Mouse (Mus musculus): Measurements from ENCODE around the gene Tmem121.
"Not testable (repeated sequence)": the region's sequence is repeated elsewhere in the genome, so short reads cannot be mapped to it uniquely, and the experiment has no call there.

Gene Tmem121

GRCm38 (mm10) chr12:113187584-113188295 is 2.0 kb downstream of the Tmem121 start:
- DNase-seq (ENCODE audit: low spot score in 2 of 2): peak; percentile 92 to 96

- no peak for DNase-seq (ENCODE audit: low spot score in 2 of 2)
Observed at GRCm38 (mm10) chr12:113188349-113189055, 2.8 kb downstream of the Tmem121 start.

- DNase-seq (ENCODE audit: low spot score in 2 of 2): no peak
Observed at GRCm38 (mm10) chr12:113193423-113193822, 7.7 kb downstream of the Tmem121 start.

- DNase-seq (ENCODE audit: low spot score in 2 of 2): not testable (repeated sequence)
Observed at GRCm38 (mm10) chr12:113199132-113199531, 13.4 kb downstream of the Tmem121 start.

- DNase-seq (ENCODE audit: low spot score in 2 of 2): no peak
Observed at GRCm38 (mm10) chr12:113201301-113201700, 15.6 kb downstream of the Tmem121 start.

GRCm38 (mm10) chr12:113202008-113202407 is 16.3 kb downstream of the Tmem121 start:
- no peak for DNase-seq (ENCODE audit: low spot score in 2 of 2)

- DNase-seq (ENCODE audit: low spot score in 2 of 2): no peak
Observed at GRCm38 (mm10) chr12:113203522-113203921, 17.8 kb downstream of the Tmem121 start.

GRCm38 (mm10) chr12:113205251-113205942 is 19.7 kb downstream of the Tmem121 start:
- no peak for DNase-seq (ENCODE audit: low spot score in 2 of 2)

GRCm38 (mm10) chr12:113207737-113208136 is 22.0 kb downstream of the Tmem121 start:
- no peak for DNase-seq (ENCODE audit: low spot score in 2 of 2)

GRCm38 (mm10) chr12:113210586-113211378 is 25.1 kb downstream of the Tmem121 start:
- DNase-seq (ENCODE audit: low spot score in 2 of 2): no peak

GRCm38 (mm10) chr12:113211772-113212171 is 26.0 kb downstream of the Tmem121 start:
- DNase-seq (ENCODE audit: low spot score in 2 of 2): no peak

GRCm38 (mm10) chr12:113212326-113212924 is 26.7 kb downstream of the Tmem121 start:
- no peak for DNase-seq (ENCODE audit: low spot score in 2 of 2)

GRCm38 (mm10) chr12:113213226-113213625 is 27.5 kb downstream of the Tmem121 start:
- DNase-seq (ENCODE audit: low spot score in 2 of 2): no peak

GRCm38 (mm10) chr12:113214072-113214808 is 28.5 kb downstream of the Tmem121 start:
- no peak for DNase-seq (ENCODE audit: low spot score in 2 of 2)

GRCm38 (mm10) chr12:113214972-113215666 is 29.4 kb downstream of the Tmem121 start:
- DNase-seq (ENCODE audit: low spot score in 2 of 2): no peak

- peak; percentile 58 to 66 for DNase-seq (ENCODE audit: low spot score in 2 of 2)
Observed at GRCm38 (mm10) chr12:113215667-113216346, 30.1 kb downstream of the Tmem121 start.

GRCm38 (mm10) chr12:113217306-113218242 is 31.8 kb downstream of the Tmem121 start:
- peak; percentile 61 to 73 for DNase-seq (ENCODE audit: low spot score in 2 of 2)

GRCm38 (mm10) chr12:113219867-113220266 is 34.1 kb downstream of the Tmem121 start:
- DNase-seq (ENCODE audit: low spot score in 2 of 2): no peak

Data from cerebellum, postnatal 4 days (tissue).